Mouse (Mus musculus) heart, postnatal 10 days (tissue): ENCODE results near the gene Igfbp4. TPM values are rescaled to one million over a fixed set of nuclear protein-coding genes. Genes with fewer than 3 reads are reported as not detected.

Experiments used
- DNase-seq, 2 experiments: peaks; one replicate each; pipeline ENCODE4 v3.0.0; 2021
- intact Hi-C: fragments of 180-260 bp; cut with DNase I; formaldehyde crosslinking; loops from one replicate; pipeline ENCODE4 v1.15.1; 2025
- total RNA-seq, 2 experiments: library from RNA; stranded (reverse); gene quantifications; 2 replicates each; pipeline ENCODE4 v1.2.3; 2021

The Igfbp4 gene
- total RNA-seq, 2 experiments from 2014 or later = 192 to 218 TPM

DNA sequence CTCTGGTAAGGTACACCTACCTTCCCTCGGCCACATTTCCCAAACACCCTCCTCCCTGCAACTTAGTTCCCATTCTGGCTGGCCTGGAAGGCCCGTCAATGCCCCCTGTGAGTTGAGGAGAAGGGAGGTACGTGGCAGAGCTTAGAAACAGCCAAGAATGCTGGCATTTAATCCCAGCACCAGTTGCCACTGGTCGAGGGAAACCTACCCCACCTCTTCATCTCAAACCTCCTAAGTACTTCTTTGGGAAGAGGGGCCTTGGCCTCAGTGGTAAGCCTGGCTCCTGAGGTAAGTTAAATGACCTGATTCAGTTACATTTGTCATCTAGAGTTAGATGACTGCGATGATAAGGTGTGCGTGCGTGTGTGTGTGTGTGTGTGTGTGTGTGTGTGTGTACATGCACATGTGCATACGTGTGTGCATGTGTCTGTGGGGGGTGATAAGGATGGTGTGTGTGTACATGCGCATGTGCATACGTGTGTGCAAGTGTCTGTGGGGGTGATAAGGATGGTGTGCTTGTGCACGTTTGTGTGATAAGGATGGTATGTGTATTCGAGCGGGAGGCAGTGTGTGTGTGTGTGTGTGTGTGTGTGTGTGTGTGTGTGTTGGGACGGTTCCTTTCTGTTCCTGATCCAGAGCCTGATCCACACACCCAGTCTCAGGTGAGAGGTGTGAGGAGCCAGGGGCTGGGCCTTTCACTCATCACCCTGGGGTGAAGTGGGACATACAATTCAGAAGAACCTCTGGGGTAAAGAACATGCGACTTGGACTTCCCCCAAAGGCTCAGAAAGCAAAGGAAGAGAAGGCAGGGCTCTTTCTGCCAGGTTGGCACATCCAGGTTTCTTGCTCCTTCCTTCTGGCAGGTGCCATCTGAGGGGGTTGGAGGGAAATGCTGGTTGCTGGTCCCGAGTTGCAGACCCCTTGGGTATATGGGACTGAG lies 1.1 kb downstream of the Igfbp4 start:
- peak; percentile 23 to 32 for DNase-seq
- intact Hi-C loops = loop anchor here (2.0 kb wide), 1 partner anchor 119 kb away; no protein-coding TSS in a partner anchor

- intact Hi-C loops = no loop called here
- peak; percentile 66 to 74 for DNase-seq
These were observed 1.9 kb downstream of the Igfbp4 start for GRCm38 (mm10) chr11:99042834-99043431.

DNA sequence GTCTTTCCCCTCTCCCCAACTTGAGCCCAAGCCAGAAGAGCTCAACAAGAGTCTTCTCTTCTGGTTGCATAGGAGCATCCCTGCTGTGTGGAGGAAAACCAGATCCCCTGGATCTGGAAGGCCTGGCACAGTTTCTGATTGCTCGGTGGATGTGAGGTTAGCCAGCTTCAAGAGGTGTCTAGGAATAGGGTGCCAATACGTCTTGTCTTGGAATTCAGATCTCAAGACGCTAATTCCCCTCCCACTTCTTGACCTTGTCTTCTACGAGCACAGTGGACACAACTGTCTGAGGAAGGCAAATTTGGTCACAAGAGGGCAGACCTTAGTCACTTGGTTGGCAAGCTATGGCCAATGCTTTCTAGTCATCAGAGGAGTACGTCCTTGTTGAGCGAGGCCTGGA lies 2.6 kb downstream of the Igfbp4 start:
- peak in 1 of 2 experiments; percentile 29 for DNase-seq
- intact Hi-C loops = no loop called here

GRCm38 (mm10) chr11:99044306-99044705 lies 3.3 kb downstream of the Igfbp4 start:
- DNase-seq = no peak
- intact Hi-C loops = no loop called here

DNA sequence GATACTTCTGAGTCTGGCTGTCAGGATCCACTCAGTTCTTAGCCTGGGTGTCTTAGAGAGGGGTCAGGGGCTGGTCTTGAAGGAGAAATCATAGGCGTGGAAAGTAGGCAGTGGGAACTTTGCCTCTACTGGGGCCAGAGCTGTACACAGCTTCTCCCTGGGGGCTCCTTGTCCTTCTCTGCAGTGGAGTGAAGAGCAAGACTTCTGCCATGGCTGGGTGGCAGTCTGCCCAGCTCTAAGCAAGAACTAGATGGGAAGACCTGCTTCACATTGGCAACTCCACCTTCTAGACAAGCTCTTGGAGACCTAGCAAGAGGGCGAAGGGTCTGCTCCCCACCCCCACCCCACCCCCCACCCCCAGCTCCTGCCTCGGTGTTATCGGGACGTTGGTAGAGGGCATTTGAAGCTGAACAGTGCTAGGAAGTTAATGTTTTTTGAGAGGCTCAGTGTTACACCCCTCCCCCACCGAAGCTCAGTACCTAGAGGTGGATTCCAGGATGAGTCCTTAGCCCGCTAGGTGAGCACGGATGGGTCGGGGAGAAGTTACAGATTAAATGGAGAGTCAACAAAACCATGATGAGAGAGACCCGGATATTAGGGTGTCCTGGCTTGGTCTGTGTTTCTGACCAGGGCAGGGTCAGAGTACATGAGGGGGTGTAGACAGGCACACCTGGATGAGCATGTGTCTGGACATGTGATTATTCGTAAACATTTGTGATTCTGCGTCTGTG lies 4.3 kb downstream of the Igfbp4 start:
- no peak for DNase-seq
- intact Hi-C loops = no loop called here

- intact Hi-C loops = no loop called here
- peak; percentile 94 for DNase-seq
These were observed 6.1 kb downstream of the Igfbp4 start for GRCm38 (mm10) chr11:99047120-99047519.

- DNase-seq = peak; percentile 60 to 73
- intact Hi-C loops = no loop called here
These were observed 6.6 kb downstream of the Igfbp4 start for GRCm38 (mm10) chr11:99047643-99048042.

DNA sequence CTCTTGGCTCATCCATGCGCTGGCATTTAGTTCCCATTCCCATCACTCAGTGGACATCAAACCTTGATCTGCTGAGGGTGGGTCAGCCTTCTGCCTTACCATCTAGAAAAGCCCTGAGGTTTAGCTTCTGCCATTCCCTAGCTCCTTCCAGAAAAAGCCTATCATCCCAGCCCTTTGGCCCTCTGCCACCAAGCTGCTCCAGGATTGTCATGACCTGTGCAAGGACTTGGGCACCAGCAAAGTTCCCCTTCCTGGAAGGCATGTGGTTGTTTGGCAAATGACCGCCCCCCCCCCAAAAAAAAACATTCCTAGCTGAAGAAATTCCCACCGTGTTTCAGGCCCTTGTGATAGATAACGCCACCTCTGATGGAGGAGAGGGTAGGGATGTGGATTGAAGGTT lies 14.1 kb downstream of the Igfbp4 start:
- peak; percentile 43 to 56 for DNase-seq
- intact Hi-C loops = no loop called here

- intact Hi-C loops = no loop called here
- DNase-seq = peak; percentile 76
These were observed 14.8 kb downstream of the Igfbp4 start for GRCm38 (mm10) chr11:99055571-99056452.

DNA sequence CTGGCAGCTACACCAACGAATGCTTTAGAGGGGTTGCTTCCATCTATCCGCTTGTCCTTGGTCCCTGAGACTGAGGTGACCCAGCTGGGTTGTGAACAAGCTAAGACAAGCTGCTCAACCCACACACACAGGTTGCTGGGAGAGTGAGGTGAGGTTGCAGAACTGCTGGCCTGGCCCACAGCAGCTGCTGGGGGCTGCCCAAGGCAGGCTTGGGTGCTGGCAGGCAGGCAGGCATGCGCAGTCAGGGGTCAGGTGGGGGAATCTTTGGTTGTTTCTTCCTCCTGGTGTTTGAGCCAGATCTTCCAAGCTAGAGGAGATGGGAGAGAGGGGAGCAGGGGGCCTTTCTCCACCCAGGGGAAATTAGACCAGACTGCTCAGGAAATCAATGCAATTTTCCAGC lies 19.4 kb downstream of the Igfbp4 start:
- peak; percentile 50 to 60 for DNase-seq
- intact Hi-C loops = no loop called here

DNA sequence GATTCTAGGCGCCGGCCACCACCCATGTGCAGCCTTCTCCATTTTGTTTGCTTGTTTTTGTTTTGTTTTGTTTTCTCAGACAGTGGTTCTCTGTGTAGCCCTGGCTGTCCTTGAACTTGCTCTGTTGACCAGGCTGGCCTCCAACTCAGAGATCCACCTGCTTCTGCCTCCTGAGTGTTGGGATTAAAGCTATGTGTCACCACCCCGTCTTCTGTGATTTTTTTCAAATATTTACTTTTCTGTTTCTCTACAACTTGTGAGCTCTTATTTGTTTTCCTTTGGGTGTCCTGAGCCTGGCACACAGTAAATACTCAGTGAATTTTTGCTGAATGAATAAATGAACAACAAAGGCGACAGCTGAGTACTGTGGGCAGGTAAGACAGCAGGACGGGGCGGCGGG lies 21.6 kb downstream of the Igfbp4 start:
- intact Hi-C loops = no loop called here

DNA sequence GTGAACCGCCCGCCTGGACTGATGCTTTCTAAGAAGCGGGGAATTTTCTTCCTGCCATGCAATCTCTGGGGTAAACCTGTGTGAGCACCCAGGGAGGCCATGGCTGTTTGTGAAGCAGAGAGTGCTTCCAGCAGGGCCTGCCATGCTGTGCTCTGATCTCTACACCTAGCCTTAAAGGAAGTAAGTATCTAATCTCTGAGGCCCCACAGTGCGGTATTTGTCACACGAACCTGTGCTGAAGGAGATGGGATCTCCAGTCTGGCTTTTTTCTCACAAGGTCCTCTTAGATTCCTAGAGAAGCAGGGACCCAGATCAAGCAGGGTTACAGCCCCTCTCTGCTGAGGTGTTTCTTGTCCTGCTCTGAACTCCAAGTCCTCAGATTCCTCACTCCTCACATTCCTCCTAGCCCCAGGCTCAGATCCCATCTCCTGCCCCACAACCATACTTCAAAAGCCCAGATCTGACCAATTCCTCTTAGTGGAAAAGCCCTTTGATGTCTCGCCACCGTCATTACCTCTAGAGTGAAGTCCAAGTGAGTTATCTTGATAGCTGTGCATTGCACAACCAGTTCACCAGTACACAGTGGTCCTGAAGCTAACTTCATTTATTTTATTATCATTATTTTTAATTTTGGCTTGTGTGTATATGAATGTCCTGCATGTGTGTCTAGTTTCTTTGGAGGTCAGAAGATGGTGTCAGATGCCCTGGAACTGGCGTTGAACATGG lies 22.5 kb downstream of the Igfbp4 start:
- intact Hi-C loops = no loop called here
- DNase-seq = no peak

More for the DNA sequence above, 21.6 kb downstream of the Igfbp4 start:
- no peak for DNase-seq

- no peak for DNase-seq
- intact Hi-C loops = no loop called here
These were observed 24.3 kb downstream of the Igfbp4 start for GRCm38 (mm10) chr11:99065353-99065752.

GRCm38 (mm10) chr11:99065979-99066378 lies 24.9 kb downstream of the Igfbp4 start:
- intact Hi-C loops = loop anchor here (1.0 to 2.0 kb wide), 2 partner anchors 27 to 57 kb away; no protein-coding TSS in a partner anchor
- peak; percentile 92 to 96 for DNase-seq

- intact Hi-C loops = loop anchor here (2.0 kb wide), 1 partner anchor 55 kb away; no protein-coding TSS in a partner anchor
- DNase-seq = no peak
These were observed 26.5 kb downstream of the Igfbp4 start for GRCm38 (mm10) chr11:99067591-99067990.

GRCm38 (mm10) chr11:99068455-99068854 lies 27.4 kb downstream of the Igfbp4 start:
- intact Hi-C loops = no loop called here
- no peak for DNase-seq

- intact Hi-C loops = no loop called here
These were observed 30.8 kb downstream of the Igfbp4 start for GRCm38 (mm10) chr11:99071866-99072265.

GRCm38 (mm10) chr11:99073781-99074180 lies 32.7 kb downstream of the Igfbp4 start:
- no peak for DNase-seq
- intact Hi-C loops = no loop called here

More at GRCm38 (mm10) chr11:99071866-99072265, 30.8 kb downstream of the Igfbp4 start:
- DNase-seq = no peak

DNA sequence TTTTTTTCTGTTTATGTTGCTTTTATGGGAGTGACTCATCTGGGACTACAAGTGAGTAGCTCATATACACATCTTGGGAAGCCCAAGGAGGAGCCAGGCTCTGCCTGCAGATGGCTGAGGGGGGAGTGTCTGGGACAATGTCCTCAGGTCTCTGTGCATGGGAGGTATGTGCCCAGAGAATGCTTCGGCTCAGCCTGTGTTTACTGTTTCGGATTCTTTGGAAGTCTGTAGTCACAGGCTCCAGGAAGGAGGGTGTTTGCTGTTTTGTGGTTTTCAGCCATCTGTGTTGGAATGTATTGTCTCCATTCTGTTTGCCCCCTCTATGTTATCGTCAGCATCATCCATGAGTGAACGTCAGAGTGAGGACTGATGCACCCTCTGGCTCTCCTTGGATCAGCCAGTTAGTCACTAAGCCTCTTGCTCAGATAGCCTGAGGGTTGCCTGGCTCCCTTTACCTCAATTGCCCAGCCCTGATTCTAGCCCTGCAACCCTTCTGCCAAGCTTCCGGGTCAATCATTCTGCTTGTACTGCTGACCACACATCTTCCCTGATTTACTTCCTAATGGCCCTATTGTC lies 35.8 kb downstream of the Igfbp4 start:
- intact Hi-C loops = no loop called here
- DNase-seq = no peak
